Mouse (Mus musculus) testis, adult 2 months (tissue): ENCODE measurements around the gene Hspb9. TPM values are rescaled to one million over a fixed set of nuclear protein-coding genes. Genes with fewer than 3 reads are reported as not detected.

Experiments used
- H3K27ac ChIP-seq: fragments of 200-500 bp; 2 replicates; pipeline ENCODE4 v1.5.1; 2012; ENCODE audit warnings: low read depth, low read length; ENCODE audit not compliant: control insufficient read depth, insufficient read depth
- H3K27me3 ChIP-seq: fragments of 200-500 bp; 2 replicates; pipeline ENCODE4 v1.6.1; 2012; ENCODE audit warnings: mild to moderate bottlenecking, low read length, moderate library complexity; ENCODE audit not compliant: control insufficient read depth, insufficient read depth
- H3K36me3 ChIP-seq: fragments of 200-500 bp; 2 replicates; pipeline ENCODE4 v1.6.1; 2012; ENCODE audit warnings: mild to moderate bottlenecking, low read length; ENCODE audit not compliant: control insufficient read depth, insufficient read depth
- H3K4me1 ChIP-seq: fragments of 200-500 bp; 2 replicates; pipeline ENCODE4 v1.6.1; 2012; ENCODE audit warnings: low read length; ENCODE audit not compliant: control insufficient read depth, insufficient read depth
- H3K4me3 ChIP-seq: fragments of 200-500 bp; 2 replicates; pipeline ENCODE4 v1.5.1; 2012; ENCODE audit warnings: low read depth, mild to moderate bottlenecking, low read length, moderate library complexity, mixed read lengths; ENCODE audit not compliant: control insufficient read depth
- CTCF ChIP-seq: fragments of 200-500 bp; IDR thresholded peaks from 2 replicates; pipeline ENCODE4 v1.5.1; 2012; ENCODE audit warnings: low read depth, mild to moderate bottlenecking, inconsistent platforms, low read length, moderate library complexity; ENCODE audit not compliant: control insufficient read depth, insufficient read depth, insufficient replicate concordance
- POLR2A ChIP-seq: fragments of 200-500 bp; IDR thresholded peaks from 2 replicates; pipeline ENCODE4 v1.6.1; 2012; ENCODE audit warnings: low read depth, mild to moderate bottlenecking, inconsistent platforms, low read length, moderate library complexity; ENCODE audit not compliant: control insufficient read depth
- polyA plus RNA-seq: library from polyadenylated mRNA; depleted of rRNA; stranded (reverse); fragments of >200 nt; gene quantifications from 2 replicates; pipeline ENCODE4 v1.2.3, GENCODE M21; 2012

Hspb9 gene
- polyA plus RNA-seq, 1 experiment = 1,420 TPM

- Histone ChIP-seq H3K4me1 (peaks cover 6% of the 10 kb centered on the region), H3K4me3 (no peak overlapping the region), H3K36me3 (no peaks in the 10 kb centered on the region), H3K27me3 (no peaks in the 10 kb centered on the region), H3K27ac (no peak overlapping the region)
- TF ChIP-seq CTCF (no peak), POLR2A (no peak)
Observed at GRCm38 (mm10) chr11:100752294-100752693, 38.6 kb downstream of the Hspb9 start.

- H3K27ac ChIP-seq = no peak overlapping the region
- H3K4me1 ChIP-seq = peaks cover 11% of the 10 kb centered on the region
- H3K4me3 ChIP-seq = no peak overlapping the region
- no peak for TF ChIP-seq POLR2A
- TF ChIP-seq CTCF = no peak
- no peaks in the 10 kb centered on the region for H3K27me3 ChIP-seq
- no peaks in the 10 kb centered on the region for H3K36me3 ChIP-seq
Observed at GRCm38 (mm10) chr11:100754021-100754692, 40.5 kb downstream of the Hspb9 start.

GRCm38 (mm10) chr11:100754693-100755057, 41.0 kb downstream of the Hspb9 start:
- H3K27ac ChIP-seq = no peak overlapping the region
- H3K4me3 ChIP-seq = no peak overlapping the region
- no peaks in the 10 kb centered on the region for H3K36me3 ChIP-seq
- peaks cover 10% of the 10 kb centered on the region for H3K4me1 ChIP-seq
- H3K27me3 ChIP-seq = no peaks in the 10 kb centered on the region; the same call in 1 of the 2 replicates
- TF ChIP-seq CTCF = no peak
- no peak for TF ChIP-seq POLR2A

DNA sequence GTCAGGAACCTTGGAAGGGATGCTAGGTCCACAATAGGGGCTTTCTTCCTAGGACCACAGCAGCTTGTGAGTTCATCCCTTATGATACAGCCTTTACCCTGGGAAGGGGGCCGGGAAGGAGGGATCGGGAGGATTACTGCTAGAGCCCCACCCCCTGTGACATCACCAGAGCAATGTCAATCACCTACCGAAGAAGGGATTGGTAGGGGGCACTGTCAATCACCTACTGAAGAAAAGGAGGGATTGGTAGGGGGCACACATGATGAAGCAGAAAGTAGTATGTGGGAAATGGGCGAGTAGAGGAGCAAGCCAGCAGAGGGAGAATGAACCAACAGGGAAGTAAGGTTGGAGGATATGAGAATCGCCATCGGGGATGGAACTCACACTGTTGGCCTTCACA, 42.8 kb downstream of the Hspb9 start:
- peaks cover 15% of the 10 kb centered on the region for H3K4me1 ChIP-seq
- TF ChIP-seq CTCF (no peak), POLR2A (no peak)
- no peaks in the 10 kb centered on the region; the same call in 1 of the 2 replicates for H3K27me3 ChIP-seq
- H3K27ac ChIP-seq = no peak overlapping the region
- no peaks in the 10 kb centered on the region for H3K36me3 ChIP-seq
- no peak overlapping the region for H3K4me3 ChIP-seq

DNA sequence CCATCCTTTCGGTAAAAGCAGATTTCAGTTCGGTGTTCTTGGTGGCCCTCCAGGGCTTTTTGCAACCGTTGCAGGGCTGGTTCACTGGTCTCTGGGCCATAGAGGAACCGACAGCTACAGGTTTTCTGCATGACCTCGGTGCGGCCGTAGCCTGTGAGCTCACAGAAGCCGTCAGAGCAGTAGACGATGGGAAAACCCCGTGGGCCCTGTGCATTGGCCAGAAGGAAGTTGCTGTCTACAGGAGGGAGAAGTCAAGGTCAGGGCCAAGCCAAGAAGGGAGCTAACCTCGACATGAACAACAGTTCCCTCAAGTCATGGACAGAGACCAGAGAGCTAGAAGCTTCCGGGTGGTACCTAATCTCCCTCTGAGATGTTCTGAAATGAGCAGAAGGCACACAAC, 43.9 kb downstream of the Hspb9 start:
- no peaks in the 10 kb centered on the region; the same call in 1 of the 2 replicates for H3K27me3 ChIP-seq
- H3K4me3 ChIP-seq = no peak overlapping the region
- H3K4me1 ChIP-seq = peaks cover 19% of the 10 kb centered on the region

DNA sequence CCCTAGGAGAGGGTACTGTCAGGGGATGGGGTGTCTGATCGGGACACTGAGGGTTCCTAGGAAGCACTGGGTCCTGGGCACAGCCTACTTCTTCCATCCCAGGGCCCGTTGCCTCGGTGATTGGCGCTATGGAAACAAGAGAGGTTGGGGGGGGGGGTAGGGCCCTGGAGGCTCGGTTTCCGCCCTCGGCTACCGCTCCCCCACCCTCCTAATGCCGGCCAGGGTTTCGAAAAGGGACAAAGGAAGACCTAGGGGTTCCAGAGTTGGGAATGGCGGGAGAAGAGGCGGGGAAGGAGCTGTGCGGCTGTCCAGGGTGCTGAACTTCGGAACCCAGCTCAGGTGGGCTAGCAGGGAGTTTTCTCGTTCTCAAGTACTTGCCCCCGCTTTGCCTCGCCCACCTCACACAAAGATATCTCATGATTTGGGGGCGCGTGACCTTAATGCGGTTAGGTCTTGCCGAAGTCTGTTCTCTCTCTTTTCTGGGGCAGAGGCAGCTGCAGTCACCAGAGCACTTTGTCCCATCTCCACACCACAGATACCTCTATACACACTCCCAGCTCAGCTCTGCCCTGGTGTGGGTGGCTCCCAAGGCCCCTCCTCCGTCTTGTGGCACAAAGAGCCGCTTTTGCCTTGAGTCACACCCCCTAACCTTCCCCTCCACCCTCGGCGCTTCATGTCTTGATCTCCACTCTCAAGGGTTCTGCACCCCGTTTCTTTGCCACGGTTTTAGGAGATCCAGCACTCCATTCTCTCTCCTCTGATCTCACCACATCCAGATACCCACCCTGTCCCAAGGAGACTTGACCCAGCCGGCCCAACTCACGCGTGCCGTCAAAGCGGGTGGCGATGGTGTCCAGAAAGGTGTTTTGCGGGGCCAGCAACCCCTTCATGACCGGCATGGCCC, 45.3 kb downstream of the Hspb9 start:
- no peaks in the 10 kb centered on the region for H3K36me3 ChIP-seq
- H3K4me3 ChIP-seq = peak overlapping the region; percentile 49
- H3K27me3 ChIP-seq = no peaks in the 10 kb centered on the region; the same call in 1 of the 2 replicates
- H3K27ac ChIP-seq = no peak overlapping the region
- H3K4me1 ChIP-seq = peaks cover 21% of the 10 kb centered on the region
- TF ChIP-seq CTCF (no peak), POLR2A (no peak)

More for the DNA sequence above, 43.9 kb downstream of the Hspb9 start:
- no peak overlapping the region for H3K27ac ChIP-seq
- H3K36me3 ChIP-seq = no peaks in the 10 kb centered on the region
- no peak for TF ChIP-seq POLR2A
- TF ChIP-seq CTCF = no peak

- TF ChIP-seq POLR2A (no peak), CTCF (no peak)
- H3K27me3 ChIP-seq = no peaks in the 10 kb centered on the region; the same call in 1 of the 2 replicates
- peaks cover 21% of the 10 kb centered on the region for H3K4me1 ChIP-seq
- H3K27ac ChIP-seq = no peak within 1 kb of the TSS
- H3K4me3 ChIP-seq = peak within 1 kb of the TSS; percentile 58
- no peaks in the 10 kb centered on the region for H3K36me3 ChIP-seq
Observed at GRCm38 (mm10) chr11:100759611-100760233, 46.1 kb downstream of the Hspb9 start, which contains the start of gene Kcnh4. Kcnh4 (minus strand) TSS chr11:100759942.
